Mouse (Mus musculus) retina, postnatal 1 day (tissue): ENCODE results near the gene Pirt.

ENCODE experiments used
- DNase-seq: peaks from one replicate; pipeline ENCODE4 v3.0.0-alpha.2; 2012

The Pirt gene

GRCm38 (mm10) chr11:66946922-66947321, 35.1 kb downstream of the Pirt start:
- no peak for DNase-seq

- no peak for DNase-seq
Measured at GRCm38 (mm10) chr11:66956303-66956702, 44.5 kb downstream of the Pirt start, which contains the start of gene Tmem238l. Tmem238l (plus strand) TSS chr11:66956638.

GRCm38 (mm10) chr11:66960797-66961196, 49.0 kb downstream of the Pirt start:
- DNase-seq: no peak

- DNase-seq: no peak
Measured at GRCm38 (mm10) chr11:66961447-66962176, 49.8 kb downstream of the Pirt start.

- no peak for DNase-seq
Measured at GRCm38 (mm10) chr11:66963462-66963861, 51.7 kb downstream of the Pirt start.

- no peak for DNase-seq
Measured at GRCm38 (mm10) chr11:66966500-66967116, 54.8 kb downstream of the Pirt start.

- DNase-seq: no peak
Measured at GRCm38 (mm10) chr11:66968575-66968974, 56.8 kb downstream of the Pirt start.

- DNase-seq: no peak
Measured at GRCm38 (mm10) chr11:66973507-66973906, 61.7 kb downstream of the Pirt start.

GRCm38 (mm10) chr11:66975606-66976330, 64.0 kb downstream of the Pirt start:
- no peak for DNase-seq
